In genomic region chr1:134415168-134415831, GRCm38 (mm10) we compare ENCODE assay signal across 8 mouse cellular contexts. TPM values are rescaled to one million over a fixed set of nuclear protein-coding genes. Genes with fewer than 3 reads are reported as not detected.
A peak's percentile ranks its signal among the peaks of the same experiment; 100 is the strongest.
DNase-seq lines count a peak whose midpoint lies in the region; ATAC-seq and TF ChIP-seq lines count a peak whose summit lies in the region.

TSS of gene Adipor1 (plus strand) at chr1:134415378.

- TF ChIP-seq CTCF in lung, adult 2 months (IDR thresholded peaks at IDR 0.05; ENCODE audit: insufficient read depth, low read length) = no peak

- peak; percentile 69; the same call in 1 of the 2 replicates for TF ChIP-seq POLR2A in lung, adult 2 months (IDR thresholded peaks at IDR 0.05; ENCODE audit: borderline replicate concordance, extremely low read depth, low read depth, low read length)

- H3K27ac ChIP-seq in ES-E14 (ENCODE audit: insufficient read depth, low read depth, low read length, poor library complexity, severe bottlenecking) = peak within 1 kb of the TSS; percentile 79
- H3K27ac ChIP-seq in forebrain, embryonic 15.5 days (replicated peaks) = peak within 1 kb of the TSS; percentile 91

- H3K4me3 ChIP-seq in ES-E14 (ENCODE audit: insufficient read depth in 1 of 2, low read depth in 1 of 2, low read length in 2 of 2, poor library complexity in 1 of 2, severe bottlenecking in 1 of 2) = peak within 1 kb of the TSS; percentile 82 to 90
- H3K4me3 ChIP-seq in forebrain, embryonic 15.5 days = peak within 1 kb of the TSS; percentile 91
- H3K4me3 ChIP-seq in lung, adult 2 months (replicated peaks; ENCODE audit: extremely low read depth, low read depth, low read length) = peak within 1 kb of the TSS; percentile 78

- H3K36me3 ChIP-seq in ES-E14 (ENCODE audit: control insufficient read depth, insufficient read depth, low read length, poor library complexity, severe bottlenecking) = peaks cover 15% of the 10 kb centered on the region
- H3K36me3 ChIP-seq in forebrain, embryonic 15.5 days = no peaks in the 10 kb centered on the region

- no peaks in the 10 kb centered on the region for H3K9me3 ChIP-seq in ES-E14 (ENCODE audit: control insufficient read depth, insufficient read depth, low read depth, low read length)
- H3K9me3 ChIP-seq in forebrain, embryonic 15.5 days = no peaks in the 10 kb centered on the region

- H3K4me2 ChIP-seq in forebrain, embryonic 15.5 days (replicated peaks) = peak within 1 kb of the TSS; percentile 57

- under 1% methylated on average over 68 of the region's 77 CpGs for WGBS in forebrain, embryonic 15.5 days
- under 1% methylated on average over 76 of the region's 77 CpGs for WGBS in lung, adult 2 months

- peak within 1 kb of the TSS; percentile 86 for H3K9ac ChIP-seq in ES-E14 (ENCODE audit: insufficient read depth, low read depth, low read length, poor library complexity, severe bottlenecking)
- peak within 1 kb of the TSS; percentile 59 for H3K9ac ChIP-seq in forebrain, embryonic 15.5 days (replicated peaks)

- in situ Hi-C loops in ES-E14 (cut with MboI; ENCODE audit: low sequenced_read_pairs in 2 of 2, unreplicated experiment in 2 of 2) = no loop called here

- intact Hi-C loops in heart, postnatal 25 days (cut with DNase I) = loop anchor here (2.0 to 5.0 kb wide), 2 partner anchors 37 to 52 kb away; no protein-coding TSS in a partner anchor

- peaks cover 13 to 18% of the 10 kb centered on the region in 2 experiments; a peak in 3 of 4 replicates for H3K4me1 ChIP-seq in ES-E14 (ENCODE audit: control insufficient read depth in 2 of 2, insufficient read depth in 2 of 2, low read length in 2 of 2, poor library complexity in 1 of 2)
- H3K4me1 ChIP-seq in forebrain, embryonic 15.5 days = peaks cover 41% of the 10 kb centered on the region
- H3K4me1 ChIP-seq in lung, adult 2 months (ENCODE audit: control insufficient read depth, insufficient read depth, low read length) = peaks cover 25% of the 10 kb centered on the region

- peak; percentile 91 for DNase-seq in ES-E14 (ENCODE audit: low read depth, low spot score)
- DNase-seq in cerebellum, adult 11-12 months = peak; percentile 98
- peak; percentile 96 for DNase-seq in heart, postnatal 25 days (ENCODE audit: low spot score)
- peak; percentile 97 to 98 for DNase-seq in layer of hippocampus, adult 18-20 months (ENCODE audit: low spot score in 2 of 2)
- peak; percentile 95 for DNase-seq in lung, adult 2 months
- DNase-seq in thymus, adult 18-20 months = peak; percentile 93 to 94

- peak; percentile 100 for ATAC-seq in forebrain, embryonic 15.5 days (replicated peaks)
- peak; percentile 91 for ATAC-seq in neutrophil, adult 5-6 weeks (ENCODE audit: extremely low read depth, insufficient number of reproducible peaks, low FRiP score, poor library complexity, severe bottlenecking)

- no peaks in the 10 kb centered on the region for H3K27me3 ChIP-seq in forebrain, embryonic 15.5 days

TF ChIP-seq in ES-E14, 5 proteins besides CTCF, POLR2A, EP300 and RAD21:
- TF ChIP-seq ZNF384 (IDR thresholded peaks at IDR 0.05; ENCODE audit: low read depth, low read length) (no peak), CHD2 (IDR thresholded peaks at IDR 0.05; ENCODE audit: low read depth, low read length) (no peak), HCFC1 (IDR thresholded peaks at IDR 0.05; ENCODE audit: borderline replicate concordance, insufficient read depth, low read length) (no peak; the same call in 1 of the 2 replicates), MAFK (IDR thresholded peaks at IDR 0.05; ENCODE audit: insufficient read depth, low read depth, low read length) (no peak), ZC3H11A (IDR thresholded peaks at IDR 0.05; ENCODE audit: borderline replicate concordance, low read depth, low read length) (no peak)

RNA-seq across cellular contexts. Expression of gene Adipor1, which starts in this region (rescaled TPM):
- total RNA-seq in ES-E14 (2012; rRNA removed) = 80.6 and 88.0 TPM in 2 replicates
- 62.6 and 63.4 TPM in 2 replicates for polyA plus RNA-seq in forebrain, embryonic 15.5 days (2015; fragmentation: Nextera tagmentation; extraction: Ambion mirVana)
- 100 to 1,000 TPM; 140 TPM for total RNA-seq in heart, postnatal 25 days (2021)
- 10 to 100 TPM; 58.0 to 60.7 TPM for total RNA-seq in layer of hippocampus, adult 18-20 months (2021)
- polyA plus RNA-seq in lung, adult 2 months (2012; rRNA removed) = 134 and 155 TPM in 2 replicates
- total RNA-seq in neutrophil, adult 5-6 weeks (2017) = 373 and 380 TPM in 2 replicates

Comparison
In these comparisons a context has a peak if more than half of its experiments do, and no peak if none do; other contexts are left out.
1. Peak in every context shown above with its lines: DNase-seq, ATAC-seq, H3K4me3 ChIP-seq and H3K27ac ChIP-seq.